Mouse (Mus musculus) stomach, postnatal 0 days (tissue): ENCODE data around the gene Mylk.

Experiments used
- CTCF ChIP-seq: IDR thresholded peaks from 2 replicates; pipeline ENCODE4 v1.5.1; 2016; ENCODE audit warnings: antibody characterized with exemption, low read depth, mild to moderate bottlenecking, moderate library complexity
- EP300 ChIP-seq: optimal IDR thresholded peaks from 2 replicates; pipeline ENCODE3; 2016; ENCODE audit warnings: antibody characterized with exemption

DNA sequence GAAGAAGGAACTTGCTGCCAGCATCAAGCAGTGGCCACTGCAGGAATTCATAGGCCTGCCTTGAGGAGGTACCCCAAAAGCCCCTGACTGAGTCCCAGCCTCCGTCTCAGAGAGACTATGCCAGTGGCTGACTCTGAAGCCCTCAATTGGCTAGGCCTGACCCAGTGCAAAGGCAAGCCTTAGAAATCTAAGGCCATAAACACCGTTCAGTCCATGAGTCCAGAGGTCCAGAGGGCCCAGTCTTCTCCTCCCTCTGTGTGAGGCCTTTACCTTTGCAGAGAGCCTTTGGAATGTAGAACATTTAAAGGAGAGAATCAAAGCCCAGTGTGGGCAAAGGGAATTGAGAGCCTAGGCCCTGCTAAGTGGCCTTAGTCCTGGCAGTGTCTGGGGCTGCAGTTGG is 193.2 kb downstream of the Mylk start:
- no peak for TF ChIP-seq CTCF
- no peak for TF ChIP-seq EP300
